Mouse (Mus musculus): ENCODE data around the gene Sox12. TPM values are rescaled to one million over a fixed set of nuclear protein-coding genes. Genes with fewer than 3 reads are reported as not detected.

Gene Sox12
- polyA plus RNA-seq, 1 experiment, result 105 TPM

- no peak for TF ChIP-seq CTCF (IDR thresholded peaks at IDR 0.05; ENCODE audit: borderline replicate concordance, extremely low read depth, insufficient read depth, insufficient read length)
- no peak for TF ChIP-seq POLR2A (IDR thresholded peaks at IDR 0.05; ENCODE audit: borderline replicate concordance, extremely low read depth, insufficient read depth, insufficient read length, poor library complexity, severe bottlenecking)
- no peak for DNase-seq (ENCODE audit: low read depth)
Measured at GRCm38 (mm10) chr2:152347722-152348121, 50.1 kb downstream of the Sox12 start.

- DNase-seq (ENCODE audit: low read depth), result no peak
- TF ChIP-seq CTCF (IDR thresholded peaks at IDR 0.05; ENCODE audit: borderline replicate concordance, extremely low read depth, insufficient read depth, insufficient read length) (no peak), POLR2A (IDR thresholded peaks at IDR 0.05; ENCODE audit: borderline replicate concordance, extremely low read depth, insufficient read depth, insufficient read length, poor library complexity, severe bottlenecking) (no peak)
Measured at GRCm38 (mm10) chr2:152346776-152347465, 50.9 kb downstream of the Sox12 start.

DNA sequence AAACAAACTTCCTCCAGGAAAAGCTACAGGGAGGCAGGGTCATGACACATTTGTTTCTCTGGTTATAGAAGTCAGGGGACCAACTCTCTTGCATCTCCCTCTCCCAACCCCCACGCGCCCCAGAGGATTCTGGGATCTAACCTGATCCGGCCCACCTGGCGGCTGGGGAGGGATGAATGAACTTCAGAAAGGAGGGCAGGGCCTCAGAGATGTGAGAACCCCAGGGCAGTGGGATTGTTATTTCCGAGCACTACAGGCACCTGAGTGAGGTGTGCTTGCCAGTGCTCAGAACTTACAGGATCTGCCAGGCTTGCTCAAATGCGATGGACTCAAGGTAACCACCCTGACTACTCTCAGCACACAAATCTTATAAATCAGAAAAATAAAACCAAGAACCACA, 52.5 kb downstream of the Sox12 start:
- TF ChIP-seq CTCF (IDR thresholded peaks at IDR 0.05; ENCODE audit: borderline replicate concordance, extremely low read depth, insufficient read depth, insufficient read length), result no peak
- DNase-seq (ENCODE audit: low read depth), result no peak

DNA sequence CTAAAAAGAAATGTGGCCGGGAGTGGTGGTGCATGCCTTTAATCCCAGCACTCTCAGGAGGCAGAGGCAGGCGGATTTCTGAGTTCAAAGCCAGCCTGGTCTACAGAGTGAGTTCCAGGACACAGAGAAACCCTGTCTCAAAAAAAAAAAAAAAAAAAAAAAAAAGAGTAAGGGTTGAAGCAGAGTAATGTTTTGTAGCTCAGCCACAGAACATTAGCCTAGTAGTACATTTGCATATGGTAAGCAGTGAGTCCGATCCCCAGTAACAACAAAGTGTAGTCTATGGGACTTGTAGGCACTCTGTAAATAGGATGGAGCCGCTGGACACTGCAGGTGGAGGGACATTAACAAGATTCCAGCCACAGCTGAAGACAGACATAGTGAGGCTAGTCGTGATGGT, 53.0 kb downstream of the Sox12 start:
- DNase-seq (ENCODE audit: low read depth), result no peak
- no peak for TF ChIP-seq CTCF (IDR thresholded peaks at IDR 0.05; ENCODE audit: borderline replicate concordance, extremely low read depth, insufficient read depth, insufficient read length)
- TF ChIP-seq POLR2A (IDR thresholded peaks at IDR 0.05; ENCODE audit: borderline replicate concordance, extremely low read depth, insufficient read depth, insufficient read length, poor library complexity, severe bottlenecking), result no peak

GRCm38 (mm10) chr2:152344361-152344760, 53.5 kb downstream of the Sox12 start:
- DNase-seq (ENCODE audit: low read depth), result peak; percentile 18

More at GRCm38 (mm10) chr2:152344361-152344760, 53.5 kb downstream of the Sox12 start:
- TF ChIP-seq CTCF (IDR thresholded peaks at IDR 0.05; ENCODE audit: borderline replicate concordance, extremely low read depth, insufficient read depth, insufficient read length), result no peak
- TF ChIP-seq POLR2A (IDR thresholded peaks at IDR 0.05; ENCODE audit: borderline replicate concordance, extremely low read depth, insufficient read depth, insufficient read length, poor library complexity, severe bottlenecking), result no peak

Other genes with a start within 250 kb of the Sox12 start
- 89.5 and 107 TPM in 2 replicates for gene Csnk2a1, start 171.2 kb downstream of the Sox12 start, polyA plus RNA-seq (2012; rRNA removed)
- 39.4 and 41.5 TPM in 2 replicates for gene Tbc1d20, start 104.2 kb downstream of the Sox12 start, polyA plus RNA-seq (2012; rRNA removed)
- 246 and 256 TPM in 2 replicates for gene Rbck1, start 65.4 kb downstream of the Sox12 start, polyA plus RNA-seq (2012; rRNA removed)
- 0.62 and 0.70 TPM in 2 replicates for gene Trib3, start 54.0 kb downstream of the Sox12 start, polyA plus RNA-seq (2012; rRNA removed)
- 25.8 and 33.1 TPM in 2 replicates for gene Nrsn2, start 21.4 kb downstream of the Sox12 start, polyA plus RNA-seq (2012; rRNA removed)
- 18.1 and 19.9 TPM in 2 replicates for gene Zcchc3, start 17.0 kb upstream of the Sox12 start, polyA plus RNA-seq (2012; rRNA removed)
- gene 6820408C15Rik, start 17.5 kb upstream of the Sox12 start, polyA plus RNA-seq (2012; rRNA removed), result 1.4 and 2.6 TPM in 2 replicates
- gene Defb23, start 66.6 kb upstream of the Sox12 start, polyA plus RNA-seq (2012; rRNA removed), result not detected in 2 replicates
- 0.15 TPM in 1 of 2 replicates, not detected in the other for gene Defb20, start 79.0 kb upstream of the Sox12 start, polyA plus RNA-seq (2012; rRNA removed)
- gene Defb22, start 92.1 kb upstream of the Sox12 start, polyA plus RNA-seq (2012; rRNA removed), result not detected in 2 replicates
- not detected in 2 replicates for gene Defb26, start 113.6 kb upstream of the Sox12 start, polyA plus RNA-seq (2012; rRNA removed)
- not detected in 2 replicates for gene Defb28, start 120.2 kb upstream of the Sox12 start, polyA plus RNA-seq (2012; rRNA removed)
- gene Defb29, start 142.0 kb upstream of the Sox12 start, polyA plus RNA-seq (2012; rRNA removed), result not detected in 2 replicates
- not detected in 2 replicates for gene Gm17416, start 171.3 kb upstream of the Sox12 start, polyA plus RNA-seq (2012; rRNA removed)
- not detected in 2 replicates for gene Defb21, start 174.7 kb upstream of the Sox12 start, polyA plus RNA-seq (2012; rRNA removed)
- gene Defb19, start 182.2 kb upstream of the Sox12 start, polyA plus RNA-seq (2012; rRNA removed), result not detected in 2 replicates
- not detected in 2 replicates for gene Defb45, start 201.3 kb upstream of the Sox12 start, polyA plus RNA-seq (2012; rRNA removed)
- gene Defb36, start 206.3 kb upstream of the Sox12 start, polyA plus RNA-seq (2012; rRNA removed), result not detected in 2 replicates
- not detected in 2 replicates for gene Defb25, start 225.0 kb upstream of the Sox12 start, polyA plus RNA-seq (2012; rRNA removed)
- gene Rem1, start 228.9 kb upstream of the Sox12 start, polyA plus RNA-seq (2012; rRNA removed), result 0.33 and 0.48 TPM in 2 replicates

Data from brain, embryonic 14.5 days (tissue).